Mouse (Mus musculus) adipocyte (in vitro differentiated cells): ENCODE measurements around the gene Eef1a1.

ENCODE experiments used
- DNase-seq: peaks from one replicate; pipeline ENCODE4 v3.0.0-alpha.2; 2016; ENCODE audit warnings: low spot score

Eef1a1 gene

GRCm38 (mm10) chr9:78475873-78476272 lies 13.1 kb downstream of the Eef1a1 start:
- no peak for DNase-seq

- DNase-seq = no peak
These were observed 13.6 kb downstream of the Eef1a1 start for GRCm38 (mm10) chr9:78475383-78475780.

- no peak for DNase-seq
These were observed 14.1 kb downstream of the Eef1a1 start for GRCm38 (mm10) chr9:78474771-78475382.

GRCm38 (mm10) chr9:78474270-78474669 lies 14.7 kb downstream of the Eef1a1 start:
- no peak for DNase-seq

GRCm38 (mm10) chr9:78473588-78473987 lies 15.4 kb downstream of the Eef1a1 start:
- no peak for DNase-seq

- no peak for DNase-seq
These were observed 23.2 kb downstream of the Eef1a1 start for GRCm38 (mm10) chr9:78465725-78466124.

GRCm38 (mm10) chr9:78463337-78463736 lies 25.6 kb downstream of the Eef1a1 start:
- no peak for DNase-seq

GRCm38 (mm10) chr9:78457026-78457425 lies 31.9 kb downstream of the Eef1a1 start:
- DNase-seq = no peak

- DNase-seq = no peak
These were observed 37.6 kb downstream of the Eef1a1 start for GRCm38 (mm10) chr9:78451382-78451781.

GRCm38 (mm10) chr9:78450404-78450803 lies 38.5 kb downstream of the Eef1a1 start:
- DNase-seq = no peak

- DNase-seq = peak; percentile 90
These were observed 40.7 kb downstream of the Eef1a1 start, which contains the start of the genes Mto1 and Gm17324 for GRCm38 (mm10) chr9:78447973-78448873. TSS of gene Mto1 (plus strand) at chr9:78448208. TSS of gene Gm17324 (minus strand) at chr9:78448786.

- no peak for DNase-seq
These were observed 41.4 kb downstream of the Eef1a1 start for GRCm38 (mm10) chr9:78447606-78447972.

GRCm38 (mm10) chr9:78442579-78443392 lies 46.2 kb downstream of the Eef1a1 start, which contains the start of gene Cgas:
TSS of gene Cgas (minus strand) at chr9:78443237.
- DNase-seq = peak; percentile 53

- DNase-seq = no peak
These were observed 46.7 kb downstream of the Eef1a1 start for GRCm38 (mm10) chr9:78442237-78442578.

GRCm38 (mm10) chr9:78439426-78439825 lies 49.5 kb downstream of the Eef1a1 start:
- no peak for DNase-seq

GRCm38 (mm10) chr9:78432471-78432870 lies 56.5 kb downstream of the Eef1a1 start:
- DNase-seq = no peak

- no peak for DNase-seq
These were observed 58.5 kb downstream of the Eef1a1 start for GRCm38 (mm10) chr9:78430486-78430885.

- no peak for DNase-seq
These were observed 59.4 kb downstream of the Eef1a1 start for GRCm38 (mm10) chr9:78429551-78429950.

- no peak for DNase-seq
These were observed 60.0 kb downstream of the Eef1a1 start for GRCm38 (mm10) chr9:78428870-78429432.
